Mouse (Mus musculus): ENCODE measurements at regions not wholly inside any gene's neighbourhood (a gene's known extent, or its start where the extent isn't known, plus 50 kb on each side); places are given as distances from the start of the nearest gene placed in this dataset.

DNA sequence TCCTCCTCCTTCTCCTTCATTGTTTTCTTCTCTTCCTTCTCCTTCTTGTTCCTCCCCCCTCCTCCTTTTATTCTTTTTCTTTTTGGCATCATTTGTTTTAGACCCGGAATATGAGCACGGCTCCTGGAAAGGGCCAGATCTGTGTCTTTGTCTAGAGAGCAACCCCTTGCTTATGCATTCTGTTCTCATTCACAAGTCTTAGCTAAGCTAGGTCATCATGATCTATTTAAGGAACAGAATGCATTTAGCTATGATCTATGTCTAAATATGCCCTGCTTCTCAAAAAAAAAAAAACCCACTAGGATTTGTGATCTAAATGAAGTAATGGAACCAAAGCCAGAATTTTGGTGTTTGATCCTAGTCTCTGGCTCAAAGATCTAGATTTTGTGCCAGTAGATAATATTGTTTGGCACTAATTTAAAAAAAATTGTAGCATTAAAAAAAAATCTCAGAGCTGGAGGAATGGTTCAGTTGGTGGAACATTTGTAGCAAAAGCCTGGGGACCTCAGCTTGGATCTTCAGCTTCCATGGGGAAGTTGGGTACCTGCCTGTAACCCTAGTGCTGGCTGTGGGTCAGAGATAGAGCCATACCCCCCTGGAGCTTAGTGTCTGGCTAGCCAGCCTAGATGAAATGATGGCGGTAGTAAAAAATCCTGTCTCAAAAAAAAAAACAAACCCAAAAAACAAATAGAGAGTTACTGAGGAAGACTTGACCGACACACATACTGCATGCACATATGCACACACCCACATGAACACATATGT, 100.5 kb upstream of the Got2 start:
- ATAC-seq (ENCODE audit: insufficient read depth, low FRiP score): no peak
- no peak overlapping the region for H3K4me3 ChIP-seq (replicated peaks; ENCODE audit: low read length)
- WGBS: 81% methylated on average over 4 of the region's 4 CpGs
- no peak overlapping the region for H3K4me2 ChIP-seq (ENCODE audit: low read depth, low read length)
- H3K27ac ChIP-seq (ENCODE audit: low read length): no peak overlapping the region
- no peak overlapping the region for H3K9ac ChIP-seq (ENCODE audit: low read length)
- no peaks in the 10 kb centered on the region for H3K27me3 ChIP-seq (ENCODE audit: control insufficient read depth, insufficient read depth, low read length)
- no peaks in the 10 kb centered on the region for H3K4me1 ChIP-seq (ENCODE audit: control insufficient read depth, insufficient read depth, low read length)
- no peaks in the 10 kb centered on the region for H3K36me3 ChIP-seq (ENCODE audit: control insufficient read depth, insufficient read depth, low read length)
- H3K9me3 ChIP-seq (replicated peaks; ENCODE audit: control insufficient read depth, low read length): no peaks in the 10 kb centered on the region

DNA sequence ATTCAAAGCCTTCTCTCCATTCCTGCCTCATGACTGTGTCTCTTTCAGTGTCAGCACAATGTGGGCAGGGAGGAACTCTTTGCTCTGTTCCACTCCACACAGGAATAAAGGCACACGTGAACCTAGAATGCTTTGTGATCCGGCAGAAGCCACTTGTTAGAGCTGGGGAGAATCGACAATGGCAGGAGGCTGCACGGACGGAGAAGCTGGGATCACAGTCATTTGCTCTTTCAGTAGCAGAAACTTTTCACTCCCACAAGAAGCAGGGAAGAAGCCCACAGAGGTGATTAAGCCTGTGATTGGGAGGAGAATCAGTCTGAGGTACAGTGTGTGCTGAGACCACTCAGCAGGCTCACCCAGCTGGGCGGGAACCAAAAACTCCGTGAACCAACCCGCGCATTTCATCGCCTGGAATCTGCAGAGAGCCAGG, 98.7 kb upstream of the Got2 start:
- Histone ChIP-seq H3K4me3 (replicated peaks; ENCODE audit: low read length) (no peak overlapping the region), H3K9me3 (replicated peaks; ENCODE audit: control insufficient read depth, low read length) (no peaks in the 10 kb centered on the region), H3K4me1 (ENCODE audit: control insufficient read depth, insufficient read depth, low read length) (no peaks in the 10 kb centered on the region), H3K4me2 (ENCODE audit: low read depth, low read length) (peak overlapping the region; percentile 28), H3K9ac (ENCODE audit: low read length) (no peak overlapping the region), H3K36me3 (ENCODE audit: control insufficient read depth, insufficient read depth, low read length) (no peaks in the 10 kb centered on the region), H3K27me3 (ENCODE audit: control insufficient read depth, insufficient read depth, low read length) (no peaks in the 10 kb centered on the region), H3K27ac (ENCODE audit: low read length) (no peak overlapping the region)
- WGBS: 22% methylated on average over 10 of the region's 10 CpGs
- no peak for ATAC-seq (ENCODE audit: insufficient read depth, low FRiP score)

DNA sequence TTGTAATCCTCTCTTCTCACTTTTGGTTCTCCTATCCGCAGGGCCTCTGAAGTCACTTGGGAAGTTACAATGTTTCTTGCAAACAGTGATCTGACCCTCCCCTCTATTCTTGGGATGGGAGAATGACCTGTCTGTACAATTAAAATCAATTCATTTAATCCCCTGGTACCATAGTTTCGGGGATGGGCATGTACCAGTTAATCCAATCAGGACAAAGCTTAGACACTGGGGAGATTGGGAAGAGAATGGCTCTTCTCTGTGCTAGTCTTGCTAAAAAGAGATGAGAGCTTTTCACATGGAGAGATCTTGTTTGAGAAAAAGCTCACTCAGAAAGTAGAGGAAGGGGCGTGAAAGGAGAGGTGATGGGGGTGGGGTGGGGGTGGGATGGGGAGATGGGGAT, 98.1 kb upstream of the Got2 start:
- Histone ChIP-seq H3K27ac (ENCODE audit: low read length) (no peak overlapping the region), H3K36me3 (ENCODE audit: control insufficient read depth, insufficient read depth, low read length) (no peaks in the 10 kb centered on the region), H3K27me3 (ENCODE audit: control insufficient read depth, insufficient read depth, low read length) (no peaks in the 10 kb centered on the region), H3K4me2 (ENCODE audit: low read depth, low read length) (no peak overlapping the region), H3K9ac (ENCODE audit: low read length) (no peak overlapping the region), H3K4me3 (replicated peaks; ENCODE audit: low read length) (no peak overlapping the region), H3K9me3 (replicated peaks; ENCODE audit: control insufficient read depth, low read length) (no peaks in the 10 kb centered on the region), H3K4me1 (ENCODE audit: control insufficient read depth, insufficient read depth, low read length) (no peaks in the 10 kb centered on the region)
- WGBS: 67% methylated on average over 3 of the region's 3 CpGs
- no peak for ATAC-seq (ENCODE audit: insufficient read depth, low FRiP score)

DNA sequence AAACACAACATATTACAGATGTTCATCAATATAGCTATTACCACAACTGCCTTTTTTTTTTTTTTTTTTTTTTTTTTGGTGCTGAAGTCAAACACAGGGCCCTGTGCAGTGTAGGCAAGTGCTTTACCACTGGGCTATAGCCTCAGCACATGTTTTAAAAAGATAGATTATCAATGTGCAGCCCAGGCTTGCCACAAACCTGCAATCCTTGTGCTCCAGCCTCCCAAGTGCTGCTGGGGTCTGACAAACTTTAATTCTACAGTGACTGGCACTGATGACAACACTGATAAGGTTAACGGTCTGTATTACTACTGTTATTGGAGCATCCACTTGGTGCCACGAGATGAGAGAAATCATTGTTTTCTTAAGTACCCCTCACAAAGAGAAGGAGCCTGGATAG, 95.3 kb upstream of the Got2 start:
- 67% methylated on average over 2 of the region's 2 CpGs for WGBS
- H3K27me3 ChIP-seq (ENCODE audit: control insufficient read depth, insufficient read depth, low read length): no peaks in the 10 kb centered on the region

GRCm38 (mm10) chr8:95980405-95980804, 92.1 kb upstream of the Got2 start:
- Histone ChIP-seq H3K4me1 (ENCODE audit: control insufficient read depth, insufficient read depth, low read length) (no peaks in the 10 kb centered on the region), H3K4me3 (replicated peaks; ENCODE audit: low read length) (no peak overlapping the region), H3K9me3 (replicated peaks; ENCODE audit: control insufficient read depth, low read length) (no peaks in the 10 kb centered on the region), H3K27me3 (ENCODE audit: control insufficient read depth, insufficient read depth, low read length) (no peaks in the 10 kb centered on the region), H3K9ac (ENCODE audit: low read length) (no peak overlapping the region), H3K27ac (ENCODE audit: low read length) (no peak overlapping the region), H3K36me3 (ENCODE audit: control insufficient read depth, insufficient read depth, low read length) (no peaks in the 10 kb centered on the region), H3K4me2 (ENCODE audit: low read depth, low read length) (no peak overlapping the region)
- no peak for ATAC-seq (ENCODE audit: insufficient read depth, low FRiP score)
- 29% methylated on average over 2 of the region's 2 CpGs for WGBS

More for the DNA sequence above, 95.3 kb upstream of the Got2 start:
- Histone ChIP-seq H3K9ac (ENCODE audit: low read length) (no peak overlapping the region), H3K36me3 (ENCODE audit: control insufficient read depth, insufficient read depth, low read length) (no peaks in the 10 kb centered on the region), H3K4me3 (replicated peaks; ENCODE audit: low read length) (no peak overlapping the region), H3K9me3 (replicated peaks; ENCODE audit: control insufficient read depth, low read length) (no peaks in the 10 kb centered on the region), H3K4me2 (ENCODE audit: low read depth, low read length) (no peak overlapping the region), H3K27ac (ENCODE audit: low read length) (no peak overlapping the region), H3K4me1 (ENCODE audit: control insufficient read depth, insufficient read depth, low read length) (no peaks in the 10 kb centered on the region)
- no peak for ATAC-seq (ENCODE audit: insufficient read depth, low FRiP score)

GRCm38 (mm10) chr8:95979223-95979622, 90.9 kb upstream of the Got2 start:
- Histone ChIP-seq H3K36me3 (ENCODE audit: control insufficient read depth, insufficient read depth, low read length) (no peaks in the 10 kb centered on the region), H3K9ac (ENCODE audit: low read length) (no peak overlapping the region), H3K27ac (ENCODE audit: low read length) (no peak overlapping the region), H3K9me3 (replicated peaks; ENCODE audit: control insufficient read depth, low read length) (no peaks in the 10 kb centered on the region), H3K4me2 (ENCODE audit: low read depth, low read length) (no peak overlapping the region), H3K27me3 (ENCODE audit: control insufficient read depth, insufficient read depth, low read length) (no peaks in the 10 kb centered on the region), H3K4me1 (ENCODE audit: control insufficient read depth, insufficient read depth, low read length) (no peaks in the 10 kb centered on the region), H3K4me3 (replicated peaks; ENCODE audit: low read length) (no peak overlapping the region)
- WGBS: 42% methylated on average over 6 of the region's 6 CpGs
- ATAC-seq (ENCODE audit: insufficient read depth, low FRiP score): no peak

DNA sequence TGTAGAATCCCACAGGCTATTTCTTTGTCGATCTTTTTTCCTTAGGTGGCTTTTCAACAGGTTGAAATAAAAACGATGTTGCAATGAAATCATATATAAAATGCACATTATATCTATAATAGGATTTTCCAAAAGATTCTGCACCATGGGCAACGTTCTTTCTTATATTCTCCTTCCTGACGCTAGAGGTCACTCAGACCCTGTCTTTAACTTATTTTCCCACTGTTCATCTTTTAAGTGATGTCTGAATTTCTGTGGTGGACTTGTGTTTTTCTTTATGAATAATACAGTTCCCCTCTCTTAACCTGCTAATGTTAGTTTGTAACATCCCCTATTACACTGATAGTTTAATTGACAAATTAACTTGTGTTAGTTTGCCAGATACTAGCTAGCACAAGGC, 86.5 kb upstream of the Got2 start:
- H3K4me1 ChIP-seq (ENCODE audit: control insufficient read depth, insufficient read depth, low read length): no peaks in the 10 kb centered on the region
- H3K4me2 ChIP-seq (ENCODE audit: low read depth, low read length): no peak overlapping the region
- 16% methylated on average over 4 of the region's 4 CpGs for WGBS
- H3K27ac ChIP-seq (ENCODE audit: low read length): no peak overlapping the region
- no peaks in the 10 kb centered on the region for H3K36me3 ChIP-seq (ENCODE audit: control insufficient read depth, insufficient read depth, low read length)
- no peak overlapping the region for H3K9ac ChIP-seq (ENCODE audit: low read length)
- no peaks in the 10 kb centered on the region for H3K27me3 ChIP-seq (ENCODE audit: control insufficient read depth, insufficient read depth, low read length)
- no peak for ATAC-seq (ENCODE audit: insufficient read depth, low FRiP score)
- no peak overlapping the region for H3K4me3 ChIP-seq (replicated peaks; ENCODE audit: low read length)
- H3K9me3 ChIP-seq (replicated peaks; ENCODE audit: control insufficient read depth, low read length): no peaks in the 10 kb centered on the region

DNA sequence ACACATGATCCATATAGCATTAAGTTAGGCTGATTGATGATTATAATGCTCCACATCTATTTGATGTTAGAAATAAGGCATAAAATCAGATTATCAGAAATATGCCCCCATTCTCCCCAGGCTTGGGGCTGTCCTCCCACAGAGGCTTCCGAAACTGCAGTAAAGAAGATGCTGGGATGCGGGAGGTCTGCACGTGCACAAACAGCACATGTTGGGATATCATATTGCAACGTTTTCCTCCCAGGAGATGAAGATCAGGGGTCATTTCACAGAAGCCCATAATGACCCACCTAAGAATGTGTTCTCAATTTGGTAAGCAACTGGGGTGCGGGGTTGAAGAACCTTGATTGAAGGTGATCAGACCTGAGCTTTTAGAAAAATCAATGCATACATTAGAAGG, 85.9 kb upstream of the Got2 start:
- Histone ChIP-seq H3K27ac (ENCODE audit: low read length) (no peak overlapping the region), H3K4me1 (ENCODE audit: control insufficient read depth, insufficient read depth, low read length) (no peaks in the 10 kb centered on the region), H3K4me3 (replicated peaks; ENCODE audit: low read length) (no peak overlapping the region), H3K27me3 (ENCODE audit: control insufficient read depth, insufficient read depth, low read length) (no peaks in the 10 kb centered on the region), H3K9ac (ENCODE audit: low read length) (no peak overlapping the region), H3K36me3 (ENCODE audit: control insufficient read depth, insufficient read depth, low read length) (no peaks in the 10 kb centered on the region), H3K4me2 (ENCODE audit: low read depth, low read length) (no peak overlapping the region), H3K9me3 (replicated peaks; ENCODE audit: control insufficient read depth, low read length) (no peaks in the 10 kb centered on the region)
- WGBS: 53% methylated on average over 5 of the region's 5 CpGs
- ATAC-seq (ENCODE audit: insufficient read depth, low FRiP score): no peak

GRCm38 (mm10) chr8:95973571-95973970, 85.2 kb upstream of the Got2 start:
- no peaks in the 10 kb centered on the region for H3K27me3 ChIP-seq (ENCODE audit: control insufficient read depth, insufficient read depth, low read length)
- no peaks in the 10 kb centered on the region for H3K36me3 ChIP-seq (ENCODE audit: control insufficient read depth, insufficient read depth, low read length)
- H3K9ac ChIP-seq (ENCODE audit: low read length): no peak overlapping the region
- no peaks in the 10 kb centered on the region for H3K9me3 ChIP-seq (replicated peaks; ENCODE audit: control insufficient read depth, low read length)
- ATAC-seq (ENCODE audit: insufficient read depth, low FRiP score): no peak
- no peak overlapping the region for H3K27ac ChIP-seq (ENCODE audit: low read length)
- H3K4me3 ChIP-seq (replicated peaks; ENCODE audit: low read length): no peak overlapping the region
- no peak overlapping the region for H3K4me2 ChIP-seq (ENCODE audit: low read depth, low read length)
- no peaks in the 10 kb centered on the region for H3K4me1 ChIP-seq (ENCODE audit: control insufficient read depth, insufficient read depth, low read length)
- 29% methylated on average over 4 of the region's 4 CpGs for WGBS

Measured in stomach, embryonic 16.5 days (tissue).